Mouse (Mus musculus): Measurements from ENCODE around the gene Hspa1a. TPM values are rescaled to one million over a fixed set of nuclear protein-coding genes. Genes with fewer than 3 reads are reported as not detected.
A peak's percentile ranks its signal among the peaks of the same experiment; 100 is the strongest.
"Not testable (repeated sequence)": the region's sequence is repeated elsewhere in the genome, so short reads cannot be mapped to it uniquely, and the experiment has no call there.

The Hspa1a gene
- 7.8 and 8.4 TPM in 2 replicates for polyA plus RNA-seq (2015; fragmentation: Nextera tagmentation; extraction: Ambion mirVana)

- not testable (repeated sequence) for H3K36me3 ChIP-seq; H3K9me3 ChIP-seq (replicated peaks); H3K4me1 ChIP-seq
- peak; percentile 93 for ATAC-seq (replicated peaks; ENCODE audit: low FRiP score)
- H3K4me2 ChIP-seq, result peak within 1 kb of the TSS; percentile 75
- peaks cover 27% of the 10 kb centered on the region for H3K27me3 ChIP-seq
- under 1% methylated on average over 33 of the region's 33 CpGs for WGBS
- peak within 1 kb of the TSS; percentile 35; the same call in 1 of the 2 replicates for H3K9ac ChIP-seq
- H3K4me3 ChIP-seq (replicated peaks), result peak within 1 kb of the TSS; percentile 43
- peak within 1 kb of the TSS; percentile 42; the same call in 1 of the 2 replicates for H3K27ac ChIP-seq
Measured at GRCm38 (mm10) chr17:34972069-34972749, at the start of gene Hspa1a, which contains the start of gene Hspa1l. Gene Hspa1a, minus strand, starts transcription at chr17:34972156. Gene Hspa1l, plus strand, starts transcription at chr17:34972703.

DNA sequence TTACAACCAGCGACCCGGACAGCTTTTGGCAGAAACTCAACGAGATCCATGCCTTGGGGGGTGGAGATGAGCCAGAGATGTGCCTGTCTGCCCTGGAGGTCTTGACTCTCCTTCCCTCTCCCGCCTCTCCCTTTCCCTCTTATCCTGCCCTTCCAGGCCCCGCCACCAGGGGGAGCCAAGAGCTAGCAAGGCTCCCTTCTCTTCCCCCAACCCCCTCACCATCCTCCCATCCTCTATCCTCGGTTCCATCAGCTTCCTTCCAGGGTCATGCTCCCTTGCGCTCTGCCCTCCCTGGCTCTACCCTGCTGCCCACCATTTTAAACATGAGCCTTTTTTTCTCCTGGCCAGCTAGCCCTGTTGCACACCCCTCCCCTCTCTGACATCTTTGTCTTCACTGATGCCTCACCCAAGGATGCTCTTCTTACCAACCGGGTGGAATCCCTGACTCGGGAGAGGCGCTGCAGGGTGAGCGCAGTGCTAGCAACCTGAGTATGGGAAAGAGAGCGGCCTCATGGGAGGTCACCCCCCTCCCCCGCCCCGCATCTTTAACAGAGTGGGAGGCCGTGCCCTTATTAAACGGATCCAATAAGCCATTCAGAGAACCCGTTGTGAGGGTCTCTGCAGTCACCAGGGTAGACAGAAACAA, 49.3 kb upstream of the Hspa1a start:
- H3K4me3 ChIP-seq (replicated peaks), result peak overlapping the region; percentile 10; the same call in 1 of the 2 replicates
- H3K36me3 ChIP-seq, result peaks cover 10% of the 10 kb centered on the region
- WGBS, result 10% methylated on average over 17 of the region's 17 CpGs
- H3K9ac ChIP-seq, result peak overlapping the region; percentile 26; the same call in 1 of the 2 replicates
- ATAC-seq (replicated peaks; ENCODE audit: low FRiP score), result peak; percentile 65
- peak overlapping the region; percentile 46 for H3K4me2 ChIP-seq
- peaks cover 41% of the 10 kb centered on the region for H3K4me1 ChIP-seq
- H3K27me3 ChIP-seq, result no peaks in the 10 kb centered on the region
- H3K9me3 ChIP-seq (replicated peaks), result no peaks in the 10 kb centered on the region
- H3K27ac ChIP-seq, result peak overlapping the region; percentile 76

GRCm38 (mm10) chr17:35020551-35020950, 48.6 kb upstream of the Hspa1a start:
- WGBS, result 88% methylated on average over 8 of the region's 8 CpGs

GRCm38 (mm10) chr17:35019894-35020293, 47.9 kb upstream of the Hspa1a start:
- Histone ChIP-seq H3K4me2 (no peak overlapping the region), H3K36me3 (peaks cover 23% of the 10 kb centered on the region), H3K27ac (no peak overlapping the region), H3K4me1 (peaks cover 32% of the 10 kb centered on the region), H3K4me3 (replicated peaks) (no peak overlapping the region), H3K9me3 (replicated peaks) (no peaks in the 10 kb centered on the region), H3K9ac (no peak overlapping the region), H3K27me3 (no peaks in the 10 kb centered on the region)
- WGBS, result 71% methylated on average over 11 of the region's 11 CpGs
- ATAC-seq (replicated peaks; ENCODE audit: low FRiP score), result no peak

More at GRCm38 (mm10) chr17:35020551-35020950, 48.6 kb upstream of the Hspa1a start:
- no peak for ATAC-seq (replicated peaks; ENCODE audit: low FRiP score)
- H3K9me3 ChIP-seq (replicated peaks), result no peaks in the 10 kb centered on the region
- H3K36me3 ChIP-seq, result peaks cover 17% of the 10 kb centered on the region
- H3K4me1 ChIP-seq, result peaks cover 37% of the 10 kb centered on the region
- H3K9ac ChIP-seq, result no peak overlapping the region
- no peak overlapping the region for H3K27ac ChIP-seq
- no peak overlapping the region for H3K4me2 ChIP-seq
- no peak overlapping the region for H3K4me3 ChIP-seq (replicated peaks)
- H3K27me3 ChIP-seq, result no peaks in the 10 kb centered on the region

- H3K4me2 ChIP-seq, result no peak overlapping the region
- no peak overlapping the region for H3K4me3 ChIP-seq (replicated peaks)
- peaks cover 19% of the 10 kb centered on the region for H3K4me1 ChIP-seq
- H3K27me3 ChIP-seq, result no peaks in the 10 kb centered on the region
- H3K27ac ChIP-seq, result no peak overlapping the region
- no peak for ATAC-seq (replicated peaks; ENCODE audit: low FRiP score)
- peaks cover 41% of the 10 kb centered on the region for H3K36me3 ChIP-seq
- H3K9me3 ChIP-seq (replicated peaks), result no peaks in the 10 kb centered on the region
- WGBS, result 84% methylated on average over 3 of the region's 3 CpGs
- H3K9ac ChIP-seq, result no peak overlapping the region
Measured at GRCm38 (mm10) chr17:35018171-35018570, 46.2 kb upstream of the Hspa1a start.

GRCm38 (mm10) chr17:35017706-35018030, 45.7 kb upstream of the Hspa1a start:
- H3K27ac ChIP-seq, result no peak overlapping the region
- peaks cover 46% of the 10 kb centered on the region for H3K36me3 ChIP-seq
- ATAC-seq (replicated peaks; ENCODE audit: low FRiP score), result no peak
- H3K4me1 ChIP-seq, result peaks cover 19% of the 10 kb centered on the region
- H3K4me2 ChIP-seq, result no peak overlapping the region
- H3K9me3 ChIP-seq (replicated peaks), result no peaks in the 10 kb centered on the region
- no peak overlapping the region for H3K4me3 ChIP-seq (replicated peaks)
- no peaks in the 10 kb centered on the region for H3K27me3 ChIP-seq
- 71% methylated on average over 14 of the region's 14 CpGs for WGBS
- no peak overlapping the region for H3K9ac ChIP-seq

DNA sequence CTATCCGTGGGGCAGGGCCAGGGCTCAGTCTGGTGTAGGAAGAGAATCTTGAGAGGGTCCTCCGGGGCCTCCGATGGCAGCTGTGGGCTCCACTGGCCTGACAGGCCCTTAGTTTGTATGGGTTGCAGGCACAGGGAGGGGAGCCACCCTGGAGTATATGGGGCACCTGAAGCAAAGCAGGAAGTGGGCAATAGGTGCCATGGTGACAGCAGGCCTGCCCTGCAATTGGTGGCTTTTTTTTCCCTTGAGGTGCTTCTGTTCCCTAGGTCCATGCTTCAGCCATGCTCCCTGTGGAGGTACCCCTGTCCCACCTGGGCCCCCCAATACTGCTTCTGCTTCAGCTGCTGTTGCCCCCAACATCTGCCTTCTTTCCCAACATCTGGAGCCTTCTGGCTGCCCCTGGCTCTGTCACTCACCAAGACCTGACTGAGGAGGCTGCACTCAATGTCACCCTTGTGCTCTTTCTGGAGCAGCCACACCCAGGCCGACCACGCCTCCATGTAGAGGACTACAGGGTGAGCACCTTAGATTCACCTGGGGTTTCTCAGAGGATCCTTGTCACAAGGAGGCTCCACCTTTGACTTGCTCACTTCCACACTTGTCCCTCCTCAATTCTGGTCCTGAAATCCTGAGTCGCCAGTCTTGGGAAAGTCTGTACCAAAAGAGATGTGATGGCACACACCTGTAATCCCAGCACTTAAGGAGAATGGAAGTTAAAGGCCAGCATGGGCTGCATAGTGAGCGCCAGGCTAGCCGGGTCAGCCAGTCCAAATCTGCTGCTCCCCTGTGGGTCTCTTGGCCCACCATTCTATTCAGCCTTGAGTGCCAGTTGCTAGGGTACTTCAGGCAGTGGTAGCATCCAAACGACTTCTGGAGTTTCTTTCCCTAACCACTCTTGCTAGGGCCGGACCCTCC, 45.1 kb upstream of the Hspa1a start:
- H3K4me2 ChIP-seq, result no peak overlapping the region
- H3K27me3 ChIP-seq, result no peaks in the 10 kb centered on the region
- H3K4me1 ChIP-seq, result peaks cover 19% of the 10 kb centered on the region
- no peak overlapping the region for H3K9ac ChIP-seq
- no peak for ATAC-seq (replicated peaks; ENCODE audit: low FRiP score)
- H3K4me3 ChIP-seq (replicated peaks), result no peak overlapping the region
- peak overlapping the region; percentile 32; the same call in 1 of the 2 replicates for H3K27ac ChIP-seq
- peaks cover 52% of the 10 kb centered on the region for H3K36me3 ChIP-seq
- 77% methylated on average over 10 of the region's 10 CpGs for WGBS
- no peaks in the 10 kb centered on the region for H3K9me3 ChIP-seq (replicated peaks)

DNA sequence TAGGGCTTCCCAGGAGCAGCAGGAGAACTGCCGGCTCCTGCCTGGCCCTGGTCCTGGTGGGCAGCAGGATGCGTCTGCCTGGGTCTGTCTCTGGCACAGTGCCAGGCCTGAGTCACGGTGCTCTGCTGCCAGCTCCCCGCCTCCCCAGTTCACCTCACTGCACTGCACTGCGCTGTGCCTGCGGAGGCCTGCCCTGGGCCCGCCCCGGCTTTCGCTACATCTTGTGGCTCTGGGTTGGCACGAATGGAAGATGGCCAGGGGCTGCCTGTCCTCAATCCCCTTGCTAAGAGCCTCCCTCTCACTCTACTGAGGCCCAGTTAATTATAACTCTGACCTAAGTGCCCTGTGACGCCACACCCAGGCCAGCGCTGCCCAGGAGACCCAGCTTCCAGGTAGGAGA, 44.4 kb upstream of the Hspa1a start, which contains the start of gene Vwa7:
Gene Vwa7, plus strand, starts transcription at position 204 of the 400 bp plus-strand sequence.
- ATAC-seq (replicated peaks; ENCODE audit: low FRiP score), result peak; percentile 22; the same call in 1 of the 2 replicates
- WGBS, result 67% methylated on average over 12 of the region's 12 CpGs
- H3K4me1 ChIP-seq, result peaks cover 16% of the 10 kb centered on the region
- H3K9me3 ChIP-seq (replicated peaks), result no peaks in the 10 kb centered on the region
- no peak within 1 kb of the TSS for H3K4me2 ChIP-seq
- no peak within 1 kb of the TSS for H3K9ac ChIP-seq
- H3K36me3 ChIP-seq, result peaks cover 59% of the 10 kb centered on the region
- H3K4me3 ChIP-seq (replicated peaks), result no peak within 1 kb of the TSS
- no peaks in the 10 kb centered on the region for H3K27me3 ChIP-seq
- peak within 1 kb of the TSS; percentile 32 for H3K27ac ChIP-seq

DNA sequence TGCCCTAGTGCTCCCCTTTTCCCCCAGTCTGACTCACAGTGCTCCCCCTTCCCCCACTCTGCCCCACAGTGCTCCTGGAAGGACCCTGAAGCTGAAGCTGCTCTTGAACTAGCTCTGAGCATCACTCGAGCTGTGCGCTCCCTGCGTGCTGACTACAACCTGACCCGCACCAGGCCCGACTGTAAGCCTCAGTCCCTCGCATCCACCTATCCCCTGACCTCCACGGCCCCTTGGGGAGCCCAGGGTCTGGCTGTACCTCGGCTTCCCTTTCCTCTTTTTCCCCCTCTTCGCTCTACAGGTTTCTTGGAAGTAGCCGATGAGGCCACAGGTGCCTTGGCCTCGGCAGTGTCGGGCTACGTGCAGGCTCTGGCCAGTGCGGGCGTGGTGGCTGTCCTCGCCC, 43.3 kb upstream of the Hspa1a start:
- 93% methylated on average over 16 of the region's 16 CpGs for WGBS
- Histone ChIP-seq H3K4me1 (peaks cover 10% of the 10 kb centered on the region), H3K4me3 (replicated peaks) (no peak overlapping the region), H3K27ac (no peak overlapping the region), H3K9ac (no peak overlapping the region), H3K4me2 (no peak overlapping the region), H3K9me3 (replicated peaks) (no peaks in the 10 kb centered on the region), H3K36me3 (peaks cover 69% of the 10 kb centered on the region), H3K27me3 (no peaks in the 10 kb centered on the region)
- no peak for ATAC-seq (replicated peaks; ENCODE audit: low FRiP score)

- no peak for ATAC-seq (replicated peaks; ENCODE audit: low FRiP score)
- Histone ChIP-seq H3K4me2 (no peak overlapping the region), H3K27me3 (no peaks in the 10 kb centered on the region), H3K9me3 (replicated peaks) (no peaks in the 10 kb centered on the region), H3K4me1 (peaks cover 10% of the 10 kb centered on the region), H3K27ac (no peak overlapping the region), H3K36me3 (peaks cover 90% of the 10 kb centered on the region), H3K4me3 (replicated peaks) (no peak overlapping the region), H3K9ac (no peak overlapping the region)
- WGBS, result 78% methylated on average over 6 of the region's 6 CpGs
Measured at GRCm38 (mm10) chr17:35013221-35013620, 41.3 kb upstream of the Hspa1a start.

GRCm38 (mm10) chr17:35012430-35012829, 40.5 kb upstream of the Hspa1a start:
- Histone ChIP-seq H3K36me3 (peaks cover 98% of the 10 kb centered on the region), H3K27ac (no peak overlapping the region), H3K9ac (no peak overlapping the region), H3K4me1 (peaks cover 10% of the 10 kb centered on the region), H3K4me2 (no peak overlapping the region), H3K9me3 (replicated peaks) (no peaks in the 10 kb centered on the region), H3K27me3 (no peaks in the 10 kb centered on the region), H3K4me3 (replicated peaks) (no peak overlapping the region)
- no peak for ATAC-seq (replicated peaks; ENCODE audit: low FRiP score)
- WGBS, result 83% methylated on average over 13 of the region's 13 CpGs
